Mouse (Mus musculus): ENCODE data around the gene Cyp2s1.
"Not testable (repeated sequence)": the region's sequence is repeated elsewhere in the genome, so short reads cannot be mapped to it uniquely, and the experiment has no call there.

- TF ChIP-seq CTCF (IDR thresholded peaks at IDR 0.05; ENCODE audit: low read depth, low read length); POLR2A (IDR thresholded peaks at IDR 0.05; ENCODE audit: extremely low read depth, insufficient read depth, low read length): not testable (repeated sequence)
Observed at GRCm38 (mm10) chr7:25792966-25793365, 23.7 kb downstream of the Cyp2s1 start.
